In the genomic region with DNA sequence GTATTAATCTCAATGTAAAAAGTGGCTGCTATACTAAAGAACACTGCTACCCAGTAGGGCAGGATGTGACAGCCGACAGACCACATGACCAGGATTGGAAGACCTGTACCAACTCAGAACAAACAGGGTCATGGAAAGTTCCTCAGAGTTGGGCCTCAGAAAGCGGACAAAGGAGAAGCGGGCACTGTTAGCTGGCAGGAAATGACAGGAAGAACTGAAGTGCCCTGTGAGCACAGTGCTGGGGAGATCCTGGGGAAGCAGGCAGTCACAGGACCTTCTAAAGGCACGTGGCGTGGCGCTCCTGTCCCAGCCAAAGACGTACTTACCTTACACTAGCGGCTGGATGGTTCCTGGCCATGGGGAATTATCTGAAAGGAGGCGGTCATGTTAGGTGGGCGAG, we compare ENCODE assay signal across 9 mouse cellular contexts. TPM values are rescaled to one million over a fixed set of nuclear protein-coding genes. Genes with fewer than 3 reads are reported as not detected.
DNase-seq lines count a peak whose midpoint lies in the region; ATAC-seq lines count a peak whose summit lies in the region.
"Had no signal": no experiment of that assay in that cellular context is flagged by ENCODE, and none has a peak within 500 bp of the region (broad histone marks: within the 10 kb centered on the region; RNA-seq: fewer than 3 reads in every experiment).

No protein-coding gene starts in this region.

- DNase-seq in forebrain, embryonic 14.5 days (ENCODE audit: low spot score), result no peak
- peak; percentile 36 for DNase-seq in thymus, postnatal 25 days
- DNase-seq in thymus, adult 18-20 months, result no peak
- DNase-seq in lung, adult 18-20 months, result peak; percentile 77 to 80
- no peak for DNase-seq in urinary bladder, adult 18-20 months (ENCODE audit: low spot score in 2 of 2)
- no peak for DNase-seq in cerebellum, adult 9-10 months
- DNase-seq in left cerebral cortex, adult 18-20 months (ENCODE audit: low spot score in 2 of 2), result no peak

- H3K4me1 ChIP-seq in forebrain, embryonic 12.5 days, result peaks cover 50% of the 10 kb centered on the region
- H3K4me1 ChIP-seq in forebrain, embryonic 14.5 days (ENCODE audit: control insufficient read depth, insufficient read depth, low read length), result peaks cover 31% of the 10 kb centered on the region

- H3K27me3 ChIP-seq in forebrain, embryonic 12.5 days, result no peaks in the 10 kb centered on the region
- no peaks in the 10 kb centered on the region for H3K27me3 ChIP-seq in forebrain, embryonic 14.5 days (replicated peaks; ENCODE audit: control insufficient read depth, insufficient read depth, low read length)
- H3K27me3 ChIP-seq: limb, embryonic 13.5 days had no signal

- H3K4me2 ChIP-seq in forebrain, embryonic 12.5 days, result no peak overlapping the region
- no peak overlapping the region for H3K4me2 ChIP-seq in forebrain, embryonic 14.5 days (ENCODE audit: low read length)
- H3K4me2 ChIP-seq: limb, embryonic 13.5 days had no signal

- no peak for ATAC-seq in forebrain, embryonic 12.5 days (ENCODE audit: low FRiP score)
- ATAC-seq in forebrain, embryonic 14.5 days, result no peak

- no peak overlapping the region for H3K4me3 ChIP-seq in forebrain, embryonic 12.5 days (replicated peaks)
- no peak overlapping the region for H3K4me3 ChIP-seq in forebrain, embryonic 14.5 days (ENCODE audit: low read depth, low read length)
- H3K4me3 ChIP-seq: limb, embryonic 13.5 days had no signal

- H3K9me3 ChIP-seq in forebrain, embryonic 12.5 days, result no peaks in the 10 kb centered on the region
- no peaks in the 10 kb centered on the region for H3K9me3 ChIP-seq in forebrain, embryonic 14.5 days (replicated peaks; ENCODE audit: control insufficient read depth, low read length)
- H3K9me3 ChIP-seq: limb, embryonic 13.5 days had no signal

- WGBS in forebrain, embryonic 12.5 days, result 87% methylated on average over 10 of the region's 10 CpGs
- WGBS in forebrain, embryonic 14.5 days, result 88% methylated on average over 10 of the region's 10 CpGs

- H3K9ac ChIP-seq in forebrain, embryonic 12.5 days, result no peak overlapping the region
- no peak overlapping the region for H3K9ac ChIP-seq in forebrain, embryonic 14.5 days (ENCODE audit: low read length)
- H3K9ac ChIP-seq: limb, embryonic 13.5 days had no signal

- 0 out of 2 replicates have a peak overlapping the region, but pooled peaks have one; percentile 53 for H3K27ac ChIP-seq in forebrain, embryonic 12.5 days
- no peak overlapping the region for H3K27ac ChIP-seq in forebrain, embryonic 14.5 days (ENCODE audit: low read depth, low read length)
- H3K27ac ChIP-seq: limb, embryonic 13.5 days had no signal

- peaks cover 92% of the 10 kb centered on the region for H3K36me3 ChIP-seq in forebrain, embryonic 12.5 days (replicated peaks)
- peaks cover 92% of the 10 kb centered on the region for H3K36me3 ChIP-seq in forebrain, embryonic 14.5 days (ENCODE audit: control insufficient read depth, insufficient read depth, low read length)

RNA-seq across cellular contexts. Expression of a gene that starts 9.8 kb away (rescaled TPM):
- 33.9 and 35.1 TPM in 2 replicates for polyA plus RNA-seq in forebrain, embryonic 12.5 days (2016; fragmentation: Nextera tagmentation; extraction: Ambion mirVana)
- 23.0 and 24.8 TPM in 2 replicates for polyA plus RNA-seq in forebrain, embryonic 14.5 days (2014; fragmentation: Nextera tagmentation; extraction: Ambion mirVana)
- 100 to 1,000 TPM; 119 to 120 TPM for total RNA-seq in left cerebral cortex, adult 18-20 months (2021)

Comparison
In these comparisons a context has a peak if more than half of its experiments do, and no peak if none do; other contexts are left out.
1. DNase-seq: peak in thymus, postnatal 25 days (single experiment) and lung, adult 18-20 months (2 of 2); none in forebrain, embryonic 14.5 days (single experiment), thymus, adult 18-20 months (0 of 2), urinary bladder, adult 18-20 months (0 of 2), cerebellum, adult 9-10 months (single experiment) and left cerebral cortex, adult 18-20 months (0 of 2).